Mouse (Mus musculus): ENCODE measurements around the gene Itih3. TPM values are rescaled to one million over a fixed set of nuclear protein-coding genes. Genes with fewer than 3 reads are reported as not detected.
A peak's percentile ranks its signal among the peaks of the same experiment; 100 is the strongest.

The Itih3 gene
- 0.37 and 0.49 TPM in 2 replicates for polyA plus RNA-seq (2016; fragmentation: Nextera tagmentation; extraction: Ambion mirVana)

- Histone ChIP-seq H3K4me3 (no peak within 1 kb of the TSS), H3K27me3 (ENCODE audit: insufficient read depth, poor library complexity, severe bottlenecking) (no peaks in the 10 kb centered on the region), H3K9me3 (no peaks in the 10 kb centered on the region), H3K4me1 (replicated peaks) (peaks cover 17% of the 10 kb centered on the region), H3K36me3 (no peaks in the 10 kb centered on the region), H3K27ac (peak within 1 kb of the TSS; percentile 67; the same call in 1 of the 2 replicates)
- DNase-seq (ENCODE audit: low spot score): peak; percentile 5
- 65% methylated on average over 6 of the region's 6 CpGs for WGBS
These were observed at the start of gene Itih3 for GRCm38 (mm10) chr14:30923375-30924105. Itih3 (minus strand) TSS chr14:30923760.

DNA sequence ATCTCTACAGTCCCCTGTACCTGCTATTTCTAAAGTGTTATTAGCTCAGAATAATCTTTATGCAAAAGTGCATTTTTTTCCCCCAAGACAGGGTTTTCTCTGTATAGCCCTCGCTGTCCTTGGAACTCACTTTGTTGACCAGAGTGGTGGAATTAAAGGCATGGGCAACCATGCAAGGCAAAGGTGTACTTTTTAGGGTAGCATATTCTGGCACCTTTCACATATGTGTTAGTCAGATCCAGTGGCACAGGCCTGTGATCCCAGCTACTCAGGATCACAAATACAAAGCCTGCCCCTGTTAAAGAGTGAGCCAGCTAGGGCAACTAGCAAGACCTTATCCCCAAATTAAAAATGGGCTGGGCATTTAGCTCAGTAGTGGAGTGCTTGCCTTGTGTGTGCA is 36.8 kb upstream of the Itih3 start:
- DNase-seq (ENCODE audit: low spot score): no peak
- H3K4me1 ChIP-seq (replicated peaks): no peaks in the 10 kb centered on the region
- H3K27ac ChIP-seq: no peak overlapping the region
- H3K27me3 ChIP-seq (ENCODE audit: insufficient read depth, poor library complexity, severe bottlenecking): no peaks in the 10 kb centered on the region
- H3K4me3 ChIP-seq: no peak overlapping the region
- peaks cover 53% of the 10 kb centered on the region for H3K36me3 ChIP-seq
- H3K9me3 ChIP-seq: no peaks in the 10 kb centered on the region
- 94% methylated on average over 1 of the region's 1 CpGs for WGBS

DNA sequence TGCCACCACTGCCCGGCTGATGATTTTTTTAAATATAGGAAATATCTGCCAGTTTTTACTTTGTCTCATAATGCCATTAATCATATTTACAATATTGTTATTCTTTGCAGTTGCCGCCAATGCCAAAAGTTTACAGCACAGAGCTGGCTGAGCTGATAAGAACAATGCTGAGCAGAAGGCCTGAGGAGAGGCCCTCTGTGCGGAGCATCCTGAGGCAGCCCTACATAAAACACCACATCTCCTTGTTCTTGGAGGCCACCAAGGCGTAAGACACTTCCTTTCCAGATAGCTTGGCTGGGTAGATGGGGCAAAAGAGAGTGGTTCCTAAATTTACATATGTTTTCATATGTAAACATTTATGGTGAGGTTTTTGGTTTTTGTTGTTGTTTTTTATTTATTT is 35.5 kb upstream of the Itih3 start:
- Histone ChIP-seq H3K4me3 (no peak overlapping the region), H3K9me3 (no peaks in the 10 kb centered on the region), H3K36me3 (peaks cover 53% of the 10 kb centered on the region), H3K27ac (no peak overlapping the region), H3K4me1 (replicated peaks) (no peaks in the 10 kb centered on the region), H3K27me3 (ENCODE audit: insufficient read depth, poor library complexity, severe bottlenecking) (no peaks in the 10 kb centered on the region)
- WGBS: 94% methylated on average over 4 of the region's 4 CpGs
- no peak for DNase-seq (ENCODE audit: low spot score)

- 80% methylated on average over 2 of the region's 2 CpGs for WGBS
- peaks cover 52% of the 10 kb centered on the region for H3K36me3 ChIP-seq
These were observed 35.0 kb upstream of the Itih3 start for GRCm38 (mm10) chr14:30958517-30958916.

GRCm38 (mm10) chr14:30951154-30951825 is 27.7 kb upstream of the Itih3 start, which contains the start of gene Nek4:
Nek4 (plus strand) TSS chr14:30951377.
- H3K27ac ChIP-seq: peak within 1 kb of the TSS; percentile 92
- H3K36me3 ChIP-seq: peaks cover 8% of the 10 kb centered on the region
- H3K27me3 ChIP-seq (ENCODE audit: insufficient read depth, poor library complexity, severe bottlenecking): 0 out of 2 replicates have a peak, but pooled peaks cover 3% of the 10 kb centered on the region
- H3K4me3 ChIP-seq: peak within 1 kb of the TSS; percentile 95
- peak; percentile 98 for DNase-seq (ENCODE audit: low spot score)
- H3K9me3 ChIP-seq: no peaks in the 10 kb centered on the region
- under 1% methylated on average over 57 of the region's 57 CpGs for WGBS
- peaks cover 10% of the 10 kb centered on the region for H3K4me1 ChIP-seq (replicated peaks)

More at GRCm38 (mm10) chr14:30958517-30958916, 35.0 kb upstream of the Itih3 start:
- H3K27me3 ChIP-seq (ENCODE audit: insufficient read depth, poor library complexity, severe bottlenecking): no peaks in the 10 kb centered on the region
- DNase-seq (ENCODE audit: low spot score): no peak
- no peak overlapping the region for H3K4me3 ChIP-seq
- H3K9me3 ChIP-seq: no peaks in the 10 kb centered on the region
- no peak overlapping the region for H3K27ac ChIP-seq
- no peaks in the 10 kb centered on the region for H3K4me1 ChIP-seq (replicated peaks)

DNA sequence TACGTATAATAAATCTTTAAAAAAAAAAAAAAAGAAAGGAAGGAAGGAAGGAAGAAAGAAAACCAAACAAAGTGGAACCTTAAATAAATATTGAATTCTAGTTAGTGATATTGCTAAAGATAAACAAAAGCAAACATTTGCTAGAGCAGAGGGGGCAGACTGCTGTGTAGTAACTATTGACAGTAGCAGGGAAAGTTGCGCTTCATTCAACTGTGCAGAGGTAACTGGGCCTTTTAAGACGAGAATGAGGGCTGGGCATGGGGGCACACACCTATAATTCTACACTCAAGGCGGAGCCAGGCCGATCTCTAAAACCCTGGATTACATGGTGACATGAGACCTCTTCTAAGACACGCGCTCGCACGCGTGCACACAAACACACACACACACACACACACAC is 26.4 kb upstream of the Itih3 start:
- Histone ChIP-seq H3K27ac (no peak overlapping the region), H3K36me3 (peaks cover 8% of the 10 kb centered on the region), H3K4me1 (replicated peaks) (peaks cover 10% of the 10 kb centered on the region), H3K9me3 (no peaks in the 10 kb centered on the region), H3K27me3 (ENCODE audit: insufficient read depth, poor library complexity, severe bottlenecking) (0 out of 2 replicates have a peak, but pooled peaks cover 3% of the 10 kb centered on the region), H3K4me3 (no peak overlapping the region)
- WGBS: 96% methylated on average over 10 of the region's 10 CpGs
- DNase-seq (ENCODE audit: low spot score): no peak

DNA sequence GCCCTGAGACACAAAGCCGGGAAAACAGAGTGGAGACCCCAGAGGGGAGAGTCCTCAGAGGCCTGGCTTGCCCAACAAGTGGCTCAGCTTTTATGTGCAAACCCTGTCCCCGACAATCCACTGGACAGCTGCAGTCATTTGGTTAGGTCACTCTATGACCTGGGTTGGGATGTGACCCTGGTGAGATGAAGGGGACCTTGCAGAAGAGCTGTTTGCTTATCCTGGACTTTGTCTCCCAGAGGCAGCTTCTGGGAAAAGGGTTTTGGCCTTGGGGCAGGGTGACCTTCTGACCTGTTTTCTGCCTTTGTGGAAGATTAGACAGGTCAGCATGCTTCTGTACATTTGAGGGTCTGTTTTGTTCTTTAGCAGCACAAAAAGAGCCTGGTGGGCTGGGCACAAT is 21.2 kb upstream of the Itih3 start:
- H3K27me3 ChIP-seq (ENCODE audit: insufficient read depth, poor library complexity, severe bottlenecking): 0 out of 2 replicates have a peak, but pooled peaks cover 3% of the 10 kb centered on the region
- no peaks in the 10 kb centered on the region for H3K9me3 ChIP-seq
- H3K36me3 ChIP-seq: no peaks in the 10 kb centered on the region
- H3K4me1 ChIP-seq (replicated peaks): no peaks in the 10 kb centered on the region
- H3K27ac ChIP-seq: no peak overlapping the region
- no peak overlapping the region for H3K4me3 ChIP-seq
- WGBS: 75% methylated on average over 2 of the region's 2 CpGs
- no peak for DNase-seq (ENCODE audit: low spot score)

GRCm38 (mm10) chr14:30943860-30944674 is 20.5 kb upstream of the Itih3 start:
- WGBS: 69% methylated on average over 11 of the region's 11 CpGs
- no peak overlapping the region for H3K4me3 ChIP-seq
- H3K4me1 ChIP-seq (replicated peaks): no peaks in the 10 kb centered on the region
- DNase-seq (ENCODE audit: low spot score): peak; percentile 53
- no peaks in the 10 kb centered on the region for H3K36me3 ChIP-seq
- 0 out of 2 replicates have a peak, but pooled peaks cover 3% of the 10 kb centered on the region for H3K27me3 ChIP-seq (ENCODE audit: insufficient read depth, poor library complexity, severe bottlenecking)
- H3K27ac ChIP-seq: no peak overlapping the region
- H3K9me3 ChIP-seq: no peaks in the 10 kb centered on the region

DNA sequence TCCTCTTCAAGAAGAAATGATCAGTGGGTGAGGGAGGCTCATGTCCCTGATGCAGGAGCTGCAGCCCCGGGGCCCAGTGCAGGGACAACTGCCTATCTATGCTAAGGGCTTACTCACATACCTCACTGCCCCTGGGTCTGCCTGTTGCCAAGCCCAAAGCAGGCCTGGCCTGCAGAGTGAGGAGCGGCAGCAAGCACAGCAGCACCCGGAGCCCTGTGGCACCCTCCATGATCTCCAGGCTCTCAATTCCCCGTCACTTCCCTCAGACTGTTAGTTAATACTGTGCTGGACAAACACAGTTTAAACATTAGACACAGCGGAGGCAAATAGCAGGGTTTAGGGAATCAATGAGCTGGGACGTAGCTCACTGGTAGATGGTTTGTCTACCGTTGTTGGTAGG is 19.5 kb upstream of the Itih3 start, which contains the start of gene Itih1:
Gene Itih1 (minus strand): TSS at position 252 of the 400 bp plus-strand sequence.
- Histone ChIP-seq H3K4me3 (no peak within 1 kb of the TSS), H3K9me3 (no peaks in the 10 kb centered on the region), H3K27me3 (ENCODE audit: insufficient read depth, poor library complexity, severe bottlenecking) (0 out of 2 replicates have a peak, but pooled peaks cover 3% of the 10 kb centered on the region), H3K4me1 (replicated peaks) (no peaks in the 10 kb centered on the region), H3K36me3 (no peaks in the 10 kb centered on the region), H3K27ac (no peak within 1 kb of the TSS)
- WGBS: 86% methylated on average over 7 of the region's 7 CpGs
- no peak for DNase-seq (ENCODE audit: low spot score)

DNA sequence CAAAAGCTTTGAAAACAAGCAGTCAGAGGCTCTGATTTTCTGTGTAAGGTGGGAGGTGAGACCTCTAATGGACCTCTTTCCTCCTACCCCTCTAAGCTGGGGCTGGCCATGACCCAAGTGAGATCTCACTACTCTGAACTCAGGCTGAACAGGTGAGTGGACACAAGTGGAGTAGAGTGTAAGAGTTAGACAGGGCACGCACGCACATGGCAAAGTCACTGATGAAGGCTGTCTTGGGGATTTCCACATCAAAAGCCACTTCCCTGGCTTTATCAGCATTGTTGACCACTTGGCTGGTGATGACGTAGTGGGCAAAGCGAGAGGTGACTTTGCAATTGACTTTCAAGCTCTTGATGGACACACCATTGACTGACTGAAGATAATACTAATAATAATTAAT is 18.7 kb upstream of the Itih3 start:
- DNase-seq (ENCODE audit: low spot score): no peak
- WGBS: 93% methylated on average over 4 of the region's 4 CpGs
- H3K4me1 ChIP-seq (replicated peaks): no peaks in the 10 kb centered on the region

DNA sequence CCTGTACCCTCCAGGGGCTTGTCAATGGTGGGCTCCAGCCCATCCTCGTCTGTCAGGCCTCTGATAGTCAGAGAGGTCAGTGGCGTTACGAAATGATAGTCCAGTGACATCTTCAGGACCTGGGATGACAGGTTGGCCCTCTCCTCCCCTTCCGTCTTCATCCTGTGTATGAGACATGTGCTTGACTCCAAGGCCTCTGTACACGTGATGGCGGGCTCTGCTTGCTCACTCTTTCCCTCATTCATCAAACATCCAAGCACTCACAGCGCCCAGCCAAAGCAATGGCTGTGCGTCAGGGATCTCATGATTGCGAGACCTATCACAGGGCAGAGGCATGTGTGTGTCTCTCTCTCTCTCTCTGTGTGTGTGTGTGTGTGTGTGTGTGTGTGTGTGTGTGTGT is 9.8 kb upstream of the Itih3 start:
- H3K27me3 ChIP-seq (ENCODE audit: insufficient read depth, poor library complexity, severe bottlenecking): no peaks in the 10 kb centered on the region
- 88% methylated on average over 9 of the region's 9 CpGs for WGBS
- no peak overlapping the region for H3K4me3 ChIP-seq
- no peaks in the 10 kb centered on the region for H3K9me3 ChIP-seq
- H3K36me3 ChIP-seq: no peaks in the 10 kb centered on the region
- no peaks in the 10 kb centered on the region for H3K4me1 ChIP-seq (replicated peaks)
- no peak for DNase-seq (ENCODE audit: low spot score)
- H3K27ac ChIP-seq: no peak overlapping the region

More for the DNA sequence above, 18.7 kb upstream of the Itih3 start:
- Histone ChIP-seq H3K36me3 (no peaks in the 10 kb centered on the region), H3K4me3 (no peak overlapping the region), H3K27ac (no peak overlapping the region), H3K27me3 (ENCODE audit: insufficient read depth, poor library complexity, severe bottlenecking) (0 out of 2 replicates have a peak, but pooled peaks cover 3% of the 10 kb centered on the region), H3K9me3 (no peaks in the 10 kb centered on the region)

- WGBS: 89% methylated on average over 4 of the region's 4 CpGs
- H3K9me3 ChIP-seq: no peaks in the 10 kb centered on the region
- no peaks in the 10 kb centered on the region for H3K27me3 ChIP-seq (ENCODE audit: insufficient read depth, poor library complexity, severe bottlenecking)
- no peak overlapping the region for H3K4me3 ChIP-seq
- no peaks in the 10 kb centered on the region for H3K36me3 ChIP-seq
- no peak for DNase-seq (ENCODE audit: low spot score)
- H3K4me1 ChIP-seq (replicated peaks): no peaks in the 10 kb centered on the region
- no peak overlapping the region for H3K27ac ChIP-seq
These were observed 6.8 kb upstream of the Itih3 start for GRCm38 (mm10) chr14:30930386-30930785.
